Mouse (Mus musculus): ENCODE data around the gene Vps26a.

DNA sequence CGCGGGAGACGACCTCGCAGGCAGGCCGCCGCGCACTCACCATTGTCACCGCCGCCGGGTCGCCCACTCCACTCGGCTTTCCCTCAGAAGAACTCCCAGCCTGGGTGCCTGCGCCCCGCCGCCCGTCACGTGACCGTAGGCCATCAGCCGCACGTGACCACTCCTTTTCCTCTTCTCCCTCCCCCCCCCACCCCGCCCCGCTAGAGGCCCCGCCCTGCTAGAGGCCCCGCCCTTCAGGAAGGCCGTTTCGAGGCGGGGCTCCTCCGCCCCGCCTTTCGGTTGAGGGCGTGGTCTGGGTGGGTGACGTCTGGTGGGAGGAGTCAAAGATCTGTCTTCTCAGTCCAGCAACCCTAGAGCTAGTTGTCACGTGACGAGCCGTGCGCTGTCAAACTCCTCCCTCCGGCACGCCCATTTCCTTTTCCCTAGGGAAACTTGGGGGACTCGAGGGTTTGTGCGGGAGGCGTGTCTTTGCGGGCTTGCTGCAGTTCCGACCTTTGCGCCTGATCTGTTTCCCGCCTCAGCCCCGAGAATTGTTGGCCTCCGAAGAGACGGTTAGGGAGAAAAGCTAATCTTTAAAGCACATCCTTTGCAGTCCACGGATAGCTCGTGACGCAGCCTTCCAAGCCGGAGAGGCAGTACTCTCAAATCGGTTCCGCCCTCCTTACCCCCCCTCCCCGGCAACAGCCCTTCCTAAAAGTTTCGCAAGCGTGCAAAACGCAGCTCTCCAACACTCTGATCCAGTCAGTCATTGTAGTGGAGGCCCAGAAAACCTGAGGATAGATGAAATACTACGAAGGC lies at the start of gene Vps26a:
- TF ChIP-seq CTCF (IDR thresholded peaks at IDR 0.05; ENCODE audit: borderline replicate concordance, insufficient read depth, low read length) (no peak), POLR2A (IDR thresholded peaks at IDR 0.05; ENCODE audit: low read depth, low read length) (peak; percentile 76)
